Mouse (Mus musculus) cortical plate, adult 2 months (tissue): ENCODE measurements around the gene Ctse. TPM values are rescaled to one million over a fixed set of nuclear protein-coding genes. Genes with fewer than 3 reads are reported as not detected.
A peak's percentile ranks its signal among the peaks of the same experiment; 100 is the strongest.

Experiments used
- H3K27ac ChIP-seq: fragments of 200-500 bp; 2 replicates; pipeline ENCODE4 v1.5.1; 2012; ENCODE audit warnings: low read length, control low read depth, inconsistent platforms; ENCODE audit not compliant: insufficient read depth
- H3K4me1 ChIP-seq: fragments of 200-500 bp; 2 replicates; pipeline ENCODE4 v1.6.1; 2011; ENCODE audit warnings: low read length; ENCODE audit not compliant: control insufficient read depth, insufficient read depth
- H3K4me3 ChIP-seq: fragments of 200-500 bp; 2 replicates; pipeline ENCODE4 v1.5.1; 2011; ENCODE audit warnings: mild to moderate bottlenecking, low read length, control low read depth; ENCODE audit not compliant: insufficient read depth
- CTCF ChIP-seq: fragments of 200-500 bp; IDR thresholded peaks from 2 replicates; pipeline ENCODE4 v1.5.1; 2011; ENCODE audit warnings: mild to moderate bottlenecking, control low read depth, low read length; ENCODE audit not compliant: insufficient read depth; ENCODE audit errors: extremely low read depth
- POLR2A ChIP-seq: fragments of 200-500 bp; IDR thresholded peaks from 2 replicates; pipeline ENCODE4 v1.6.1; 2011; ENCODE audit warnings: mild to moderate bottlenecking, low read length, control low read depth; ENCODE audit not compliant: insufficient read depth; ENCODE audit errors: extremely low read depth
- polyA plus RNA-seq: library from polyadenylated mRNA; depleted of rRNA; stranded (reverse); fragments of >200 nt; gene quantifications from 2 replicates; pipeline ENCODE4 v1.2.3, GENCODE M21; 2012

Gene Ctse
- polyA plus RNA-seq, 1 experiment = not detected

DNA sequence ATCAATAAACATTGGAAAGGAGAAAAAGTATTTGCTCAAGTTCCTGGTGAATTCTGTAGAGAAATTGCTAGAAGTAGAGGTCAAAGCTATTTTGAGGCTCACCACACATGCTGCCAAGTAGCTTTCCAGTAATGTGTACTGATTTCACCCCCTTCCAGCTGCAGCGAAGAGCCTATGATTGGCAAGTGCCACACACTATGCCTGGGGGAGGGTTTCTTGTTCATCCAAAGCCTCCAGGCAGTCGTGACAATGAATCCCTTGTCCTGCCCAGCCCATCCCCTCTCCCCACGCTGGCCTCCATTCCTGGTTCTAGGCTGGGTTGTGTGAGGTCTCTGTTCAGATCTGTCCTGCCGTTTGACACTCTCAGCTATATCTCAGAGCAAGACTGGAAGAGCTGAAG lies 58.2 kb downstream of the Ctse start:
- no peaks in the 10 kb centered on the region for H3K4me1 ChIP-seq
- H3K4me3 ChIP-seq = no peak overlapping the region
- TF ChIP-seq CTCF = no peak
- no peak for TF ChIP-seq POLR2A
- no peak overlapping the region for H3K27ac ChIP-seq

DNA sequence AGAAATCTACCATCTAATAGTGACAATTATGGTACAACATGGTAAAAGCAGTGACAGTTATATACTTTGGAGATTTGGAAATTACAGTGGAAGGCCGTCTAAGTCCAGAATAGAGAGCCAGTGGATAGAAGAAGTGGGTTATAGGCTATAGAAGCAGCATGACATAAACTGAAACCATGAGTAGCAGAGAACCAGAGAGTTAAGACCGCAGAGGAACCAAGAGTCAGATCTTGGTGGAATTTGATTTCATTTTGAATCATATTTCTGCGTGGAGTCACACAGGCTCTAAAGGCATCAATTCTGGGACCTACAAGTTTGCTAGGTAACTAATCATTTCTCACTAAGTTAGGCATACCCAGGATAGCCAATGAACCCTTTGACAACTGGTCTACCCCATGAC lies 60.7 kb downstream of the Ctse start:
- no peak for TF ChIP-seq POLR2A
- no peak for TF ChIP-seq CTCF
- no peaks in the 10 kb centered on the region for H3K4me1 ChIP-seq
- no peak overlapping the region for H3K27ac ChIP-seq
- no peak overlapping the region for H3K4me3 ChIP-seq

DNA sequence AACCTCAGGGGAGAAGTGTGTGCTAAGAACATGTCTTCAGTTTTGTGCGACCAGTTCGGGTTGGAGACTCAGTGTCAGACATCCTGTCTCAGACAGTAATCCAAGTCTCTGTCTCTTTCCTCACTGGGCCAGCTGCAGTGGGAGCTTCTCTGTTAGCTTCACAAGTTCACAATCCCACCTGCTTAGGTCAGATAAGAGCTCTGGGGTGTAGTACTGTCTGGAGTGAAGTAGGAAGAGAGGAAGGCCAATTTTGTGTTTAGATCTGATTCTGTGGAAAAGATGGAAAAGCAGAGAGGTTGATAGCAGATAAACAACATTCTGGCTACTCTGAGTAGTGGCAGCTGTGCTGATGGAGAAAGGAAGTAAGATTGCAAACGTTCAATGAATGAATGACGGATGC lies 61.5 kb downstream of the Ctse start:
- Histone ChIP-seq H3K4me1 (no peaks in the 10 kb centered on the region), H3K27ac (no peak overlapping the region), H3K4me3 (no peak overlapping the region)
- TF ChIP-seq POLR2A (no peak), CTCF (no peak)

DNA sequence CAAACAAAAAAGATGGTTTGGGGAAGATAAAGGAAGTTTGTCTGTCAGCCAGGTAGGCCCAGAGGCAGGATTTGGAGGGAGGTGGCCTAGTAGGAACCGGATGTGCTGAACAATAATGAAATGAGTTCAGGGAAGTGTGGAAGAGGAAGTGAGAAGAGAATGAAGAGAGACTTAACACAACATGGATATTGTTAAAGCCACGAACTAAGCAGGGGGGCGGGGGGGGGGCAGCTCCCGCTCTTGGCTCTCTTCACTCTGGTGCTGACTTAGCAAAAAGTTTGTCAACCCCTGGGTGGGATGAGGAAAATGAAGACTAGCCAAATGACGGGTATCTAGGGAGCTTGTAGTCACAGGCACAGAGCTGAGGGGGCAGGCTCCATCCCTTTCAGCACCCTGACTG lies 62.3 kb downstream of the Ctse start:
- TF ChIP-seq POLR2A (no peak), CTCF (no peak)
- Histone ChIP-seq H3K27ac (no peak overlapping the region), H3K4me1 (no peaks in the 10 kb centered on the region), H3K4me3 (no peak overlapping the region)

DNA sequence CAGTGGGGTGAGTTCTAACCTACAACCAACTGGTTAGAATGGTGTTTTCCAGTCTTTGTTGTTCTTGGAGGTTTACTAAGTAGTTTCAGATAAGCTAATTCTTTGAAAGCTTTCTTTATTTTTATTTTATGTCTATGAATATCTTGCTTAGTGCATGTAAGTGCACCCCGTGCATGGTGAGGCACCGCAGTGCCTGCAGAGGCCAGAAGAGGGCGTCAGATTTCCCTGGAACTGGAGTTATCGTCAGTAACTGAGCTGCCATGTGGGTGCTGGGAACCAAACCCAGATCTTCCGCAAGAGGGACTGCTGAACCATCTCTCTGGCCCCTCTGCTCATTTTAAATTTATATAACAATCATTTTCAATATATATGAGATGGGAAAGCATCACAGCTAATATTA lies 63.3 kb downstream of the Ctse start:
- Histone ChIP-seq H3K27ac (no peak overlapping the region), H3K4me3 (no peak overlapping the region), H3K4me1 (no peaks in the 10 kb centered on the region)
- TF ChIP-seq CTCF (no peak), POLR2A (no peak)

DNA sequence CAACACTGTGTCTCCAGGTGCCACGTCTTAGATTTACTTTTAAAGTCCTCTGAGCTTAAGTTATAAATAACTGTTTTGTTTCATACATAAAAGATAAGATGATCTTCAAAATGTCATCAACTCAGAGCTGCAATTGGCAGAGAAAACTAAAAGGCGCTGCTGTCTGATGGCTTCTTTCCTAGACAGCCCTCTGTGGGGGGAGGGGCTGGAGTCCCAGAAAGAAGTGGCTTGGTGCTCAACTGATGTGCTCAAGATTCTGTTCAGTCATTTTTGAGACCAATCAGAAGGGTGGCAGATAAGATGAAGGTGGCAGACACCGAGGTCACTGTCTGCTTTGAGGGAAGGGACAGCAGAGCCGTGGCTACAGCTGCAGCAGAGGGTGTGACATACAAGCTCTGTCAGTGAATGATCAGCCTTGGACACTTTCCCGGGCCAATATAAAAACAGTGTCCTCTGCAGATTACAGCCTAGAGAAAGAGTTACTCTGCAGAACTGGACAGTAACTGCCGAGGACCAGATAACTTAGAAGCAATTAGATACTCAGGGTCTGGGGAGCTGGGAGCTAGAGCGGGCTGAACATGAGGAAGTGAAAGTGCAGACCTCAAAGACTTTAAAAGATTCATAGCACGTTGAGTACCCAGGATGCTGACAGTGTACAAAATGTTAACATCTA lies 64.1 kb downstream of the Ctse start:
- TF ChIP-seq CTCF (no peak), POLR2A (no peak)
- Histone ChIP-seq H3K4me1 (no peaks in the 10 kb centered on the region), H3K4me3 (no peak overlapping the region), H3K27ac (no peak overlapping the region)

DNA sequence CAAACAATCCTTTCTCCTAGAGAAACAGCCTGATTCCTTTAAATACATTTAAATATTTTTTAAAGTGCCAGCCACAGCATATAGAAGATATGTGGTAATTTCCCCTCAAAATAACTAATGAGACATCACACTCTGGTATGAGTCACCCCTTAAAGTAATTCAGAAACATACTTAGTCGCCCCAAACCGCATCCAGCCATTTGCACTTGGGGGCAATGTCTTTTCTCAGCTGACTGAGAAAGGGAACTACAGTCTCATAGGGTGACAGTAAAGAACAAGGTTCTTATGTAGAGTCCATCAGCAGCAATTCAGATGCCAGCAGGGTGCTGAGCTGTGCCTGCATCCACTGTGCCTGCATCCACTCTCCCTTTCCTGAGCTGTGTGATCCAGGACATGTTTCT lies 65.4 kb downstream of the Ctse start:
- H3K4me1 ChIP-seq = no peaks in the 10 kb centered on the region
- H3K4me3 ChIP-seq = no peak overlapping the region
- TF ChIP-seq CTCF (no peak), POLR2A (no peak)
- no peak overlapping the region for H3K27ac ChIP-seq

DNA sequence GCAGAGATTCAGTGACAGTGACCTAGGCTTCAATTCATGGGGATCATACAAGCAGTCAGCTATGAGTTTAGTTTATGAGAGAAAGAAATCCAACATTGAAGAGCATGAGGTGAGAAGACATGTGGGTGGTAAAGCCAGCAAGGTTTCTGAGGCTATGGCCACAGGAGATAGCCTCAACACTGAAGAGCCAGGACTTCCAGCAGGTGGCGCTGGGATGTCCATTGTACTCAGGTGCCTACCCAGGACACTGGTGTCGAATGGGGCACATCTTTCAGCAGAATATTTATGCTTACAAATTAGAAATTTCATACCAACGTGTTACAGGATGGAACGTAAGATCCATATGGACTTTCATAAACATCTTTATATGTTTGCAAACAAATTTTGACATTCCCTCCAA lies 70.2 kb downstream of the Ctse start:
- Histone ChIP-seq H3K4me1 (no peaks in the 10 kb centered on the region), H3K4me3 (no peak overlapping the region), H3K27ac (no peak overlapping the region)
- TF ChIP-seq POLR2A = no peak
- TF ChIP-seq CTCF = peak; percentile 66

DNA sequence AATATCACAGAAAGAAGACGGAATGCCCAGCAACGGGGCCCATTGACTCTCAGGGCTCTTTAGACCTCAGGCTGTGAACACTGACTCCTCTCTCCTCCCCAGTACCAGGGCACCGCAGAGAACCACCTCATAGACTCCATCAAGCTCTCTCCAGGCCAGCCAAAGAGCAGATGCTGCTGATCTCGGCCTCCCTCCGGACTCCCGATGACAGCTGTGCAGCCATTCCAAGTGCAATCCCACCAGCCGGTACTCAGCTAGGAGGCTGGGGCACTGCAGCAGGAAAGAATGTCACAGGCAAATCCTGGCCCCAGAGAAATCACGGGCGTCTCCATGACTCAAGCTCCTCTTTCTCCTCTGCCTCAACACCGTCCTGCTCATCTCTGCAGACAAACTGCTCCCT lies 73.4 kb downstream of the Ctse start:
- Histone ChIP-seq H3K4me3 (no peak overlapping the region), H3K27ac (no peak overlapping the region), H3K4me1 (no peaks in the 10 kb centered on the region; the same call in 1 of the 2 replicates)
- TF ChIP-seq CTCF (no peak), POLR2A (no peak)

DNA sequence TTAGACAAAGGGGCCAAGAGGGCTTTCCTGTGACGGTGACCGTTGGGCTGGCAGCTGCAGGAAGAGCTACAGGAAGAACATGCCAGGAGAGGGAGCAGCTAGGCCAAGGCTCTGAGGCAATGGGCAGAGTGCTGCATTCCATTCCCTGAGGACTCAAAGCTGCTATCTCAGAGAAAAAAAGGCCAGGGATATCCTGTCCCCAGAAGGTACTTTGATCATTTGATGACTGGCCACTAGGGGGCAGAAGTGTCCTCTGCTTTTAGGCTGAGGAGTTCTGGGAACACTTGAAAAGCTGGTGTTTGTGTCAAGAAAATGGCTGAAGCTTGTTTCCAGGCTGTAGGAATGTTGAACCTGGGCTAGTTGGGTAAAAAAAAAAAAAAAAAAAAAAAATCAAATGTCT lies 74.3 kb downstream of the Ctse start:
- no peaks in the 10 kb centered on the region; the same call in 1 of the 2 replicates for H3K4me1 ChIP-seq
- no peak overlapping the region for H3K4me3 ChIP-seq
- TF ChIP-seq CTCF (peak; percentile 87), POLR2A (no peak)

More for the DNA sequence above, 74.3 kb downstream of the Ctse start:
- no peak overlapping the region for H3K27ac ChIP-seq
